Mouse (Mus musculus) brain, adult 2 months (tissue): ENCODE measurements around the gene Fcgr4.
"Not testable (repeated sequence)": the region's sequence is repeated elsewhere in the genome, so short reads cannot be mapped to it uniquely, and the experiment has no call there.

Experiments
- DNase-seq: peaks from one replicate; pipeline ENCODE4 v3.0.0; 2011; ENCODE audit warnings: low read depth, low spot score

The Fcgr4 gene

GRCm38 (mm10) chr1:171050774-171051173, 32.1 kb downstream of the Fcgr4 start:
- DNase-seq = no peak

- DNase-seq = no peak
Measured at GRCm38 (mm10) chr1:171053305-171053704, 34.6 kb downstream of the Fcgr4 start.

GRCm38 (mm10) chr1:171057253-171057652, 38.5 kb downstream of the Fcgr4 start:
- peak; percentile 53 for DNase-seq

- peak; percentile 28 for DNase-seq
Measured at GRCm38 (mm10) chr1:171059203-171059602, 40.5 kb downstream of the Fcgr4 start.

GRCm38 (mm10) chr1:171060392-171060791, 41.7 kb downstream of the Fcgr4 start:
- DNase-seq = no peak

GRCm38 (mm10) chr1:171061566-171061965, 42.8 kb downstream of the Fcgr4 start:
- DNase-seq = no peak

- not testable (repeated sequence) for DNase-seq
Measured at GRCm38 (mm10) chr1:171063569-171064490, 45.1 kb downstream of the Fcgr4 start.

GRCm38 (mm10) chr1:171064491-171065242, 45.9 kb downstream of the Fcgr4 start, which contains the start of gene Fcgr3:
Gene Fcgr3, minus strand, starts transcription at chr1:171064935.
- DNase-seq = peak; percentile 27

- not testable (repeated sequence) for DNase-seq
Measured at GRCm38 (mm10) chr1:171065243-171065587, 46.5 kb downstream of the Fcgr4 start.

GRCm38 (mm10) chr1:171065768-171066167, 47.0 kb downstream of the Fcgr4 start:
- not testable (repeated sequence) for DNase-seq

GRCm38 (mm10) chr1:171066583-171066982, 47.9 kb downstream of the Fcgr4 start:
- DNase-seq = not testable (repeated sequence)

- DNase-seq = not testable (repeated sequence)
Measured at GRCm38 (mm10) chr1:171067928-171068327, 49.2 kb downstream of the Fcgr4 start.

GRCm38 (mm10) chr1:171069508-171069907, 50.8 kb downstream of the Fcgr4 start:
- DNase-seq = not testable (repeated sequence)

GRCm38 (mm10) chr1:171070879-171071278, 52.2 kb downstream of the Fcgr4 start:
- not testable (repeated sequence) for DNase-seq

- DNase-seq = not testable (repeated sequence)
Measured at GRCm38 (mm10) chr1:171071726-171072125, 53.0 kb downstream of the Fcgr4 start.

GRCm38 (mm10) chr1:171072217-171072616, 53.5 kb downstream of the Fcgr4 start:
- DNase-seq = not testable (repeated sequence)

GRCm38 (mm10) chr1:171074283-171074682, 55.6 kb downstream of the Fcgr4 start:
- peak; percentile 19 for DNase-seq

- not testable (repeated sequence) for DNase-seq
Measured at GRCm38 (mm10) chr1:171076176-171076575, 57.5 kb downstream of the Fcgr4 start.

- DNase-seq = not testable (repeated sequence)
Measured at GRCm38 (mm10) chr1:171077192-171077591, 58.5 kb downstream of the Fcgr4 start.

GRCm38 (mm10) chr1:171077955-171078354, 59.2 kb downstream of the Fcgr4 start:
- DNase-seq = not testable (repeated sequence)

GRCm38 (mm10) chr1:171078419-171078818, 59.7 kb downstream of the Fcgr4 start:
- DNase-seq = not testable (repeated sequence)

- not testable (repeated sequence) for DNase-seq
Measured at GRCm38 (mm10) chr1:171079345-171079744, 60.6 kb downstream of the Fcgr4 start.
